Mouse (Mus musculus) gonadal fat pad, adult 2 months (tissue): ENCODE data around the gene Ntf3. TPM values are rescaled to one million over a fixed set of nuclear protein-coding genes. Genes with fewer than 3 reads are reported as not detected.

ENCODE experiments used
- DNase-seq: peaks from one replicate; pipeline ENCODE4 v3.0.0-alpha.2; 2012; ENCODE audit warnings: low read depth
- polyA plus RNA-seq: library from polyadenylated mRNA; depleted of rRNA; stranded (reverse); fragments of >200 nt; gene quantifications from 2 replicates; pipeline ENCODE4 v1.2.3, GENCODE M21; 2012; rRNA removed

Gene Ntf3
- 1.4 and 1.9 TPM in 2 replicates for polyA plus RNA-seq

- no peak for DNase-seq
These were observed at the start of gene Ntf3 for GRCm38 (mm10) chr6:126166548-126167207. Gene Ntf3, minus strand, starts transcription at chr6:126166910.

- DNase-seq: no peak
These were observed 46.6 kb upstream of the Ntf3 start for GRCm38 (mm10) chr6:126213330-126213729.

GRCm38 (mm10) chr6:126203366-126203765 lies 36.7 kb upstream of the Ntf3 start:
- DNase-seq: no peak

- peak; percentile 33 for DNase-seq
These were observed 36.2 kb upstream of the Ntf3 start for GRCm38 (mm10) chr6:126202959-126203358.

GRCm38 (mm10) chr6:126201721-126202120 lies 35.0 kb upstream of the Ntf3 start:
- DNase-seq: no peak

GRCm38 (mm10) chr6:126199916-126200315 lies 33.2 kb upstream of the Ntf3 start:
- DNase-seq: no peak

GRCm38 (mm10) chr6:126194760-126195159 lies 28.1 kb upstream of the Ntf3 start:
- no peak for DNase-seq

GRCm38 (mm10) chr6:126190218-126190871 lies 23.6 kb upstream of the Ntf3 start:
- DNase-seq: no peak

GRCm38 (mm10) chr6:126187400-126187799 lies 20.7 kb upstream of the Ntf3 start:
- no peak for DNase-seq

GRCm38 (mm10) chr6:126186116-126186515 lies 19.4 kb upstream of the Ntf3 start:
- no peak for DNase-seq

GRCm38 (mm10) chr6:126172071-126172470 lies 5.4 kb upstream of the Ntf3 start:
- no peak for DNase-seq

GRCm38 (mm10) chr6:126170772-126171171 lies 4.1 kb upstream of the Ntf3 start:
- no peak for DNase-seq

- DNase-seq: no peak
These were observed 1.0 kb upstream of the Ntf3 start for GRCm38 (mm10) chr6:126167731-126168130.

GRCm38 (mm10) chr6:126167208-126167590 lies 489 bp upstream of the Ntf3 start:
- DNase-seq: no peak

GRCm38 (mm10) chr6:126165591-126166155 lies 1.0 kb downstream of the Ntf3 start:
- no peak for DNase-seq

- DNase-seq: no peak
These were observed 1.9 kb downstream of the Ntf3 start for GRCm38 (mm10) chr6:126164781-126165180.

GRCm38 (mm10) chr6:126163861-126164755 lies 2.6 kb downstream of the Ntf3 start:
- DNase-seq: no peak

GRCm38 (mm10) chr6:126163181-126163621 lies 3.5 kb downstream of the Ntf3 start:
- DNase-seq: no peak

- DNase-seq: no peak
These were observed 4.4 kb downstream of the Ntf3 start for GRCm38 (mm10) chr6:126162351-126162758.

GRCm38 (mm10) chr6:126161571-126162340 lies 5.0 kb downstream of the Ntf3 start:
- DNase-seq: no peak

- no peak for DNase-seq
These were observed 6.7 kb downstream of the Ntf3 start for GRCm38 (mm10) chr6:126160067-126160411.
